Mouse (Mus musculus) lung, embryonic 15.5 days (tissue): ENCODE data around the gene Gm49403. TPM values are rescaled to one million over a fixed set of nuclear protein-coding genes. Genes with fewer than 3 reads are reported as not detected.
"Not testable (repeated sequence)": the region's sequence is repeated elsewhere in the genome, so short reads cannot be mapped to it uniquely, and the experiment has no call there.

ENCODE experiments used
- ATAC-seq: fragments of 200-750 bp; cut with Nextera tagmentation; 2 replicates; pipeline ENCODE4 v1.8.0; 2017; ENCODE audit warnings: moderate number of reproducible peaks, borderline replicate concordance; ENCODE audit not compliant: low FRiP score, low TSS enrichment; ENCODE audit errors: extremely low read depth
- H3K27ac ChIP-seq: fragments of 300-500 bp; sonication (generic); 2 replicates; pipeline ENCODE4 v1.5.1; 2015; ENCODE audit warnings: moderate library complexity, mild to moderate bottlenecking, inconsistent platforms
- H3K27me3 ChIP-seq: fragments of 300-500 bp; sonication (generic); 2 replicates; pipeline ENCODE4 v1.6.1; 2015; ENCODE audit warnings: inconsistent platforms
- H3K36me3 ChIP-seq: fragments of 300-500 bp; sonication (generic); 2 replicates; pipeline ENCODE4 v1.6.1; 2015; ENCODE audit warnings: inconsistent platforms
- H3K4me1 ChIP-seq: fragments of 300-500 bp; sonication (generic); 2 replicates; pipeline ENCODE4 v1.6.1; 2015; ENCODE audit warnings: inconsistent platforms
- H3K4me2 ChIP-seq: fragments of 300-500 bp; sonication (generic); 2 replicates; pipeline ENCODE4 v1.6.1; 2015; ENCODE audit warnings: inconsistent platforms, mild to moderate bottlenecking, moderate library complexity
- H3K4me3 ChIP-seq: fragments of 300-500 bp; sonication (generic); 2 replicates; pipeline ENCODE4 v1.5.1; 2015; ENCODE audit warnings: mild to moderate bottlenecking, inconsistent platforms
- H3K9ac ChIP-seq: fragments of 300-500 bp; sonication (generic); 2 replicates; pipeline ENCODE4 v1.6.1; 2015; ENCODE audit warnings: inconsistent platforms
- H3K9me3 ChIP-seq: fragments of 300-500 bp; sonication (generic); 2 replicates; pipeline ENCODE4 v1.6.1; 2016; ENCODE audit warnings: inconsistent platforms
- WGBS: fragments of 180-500 bp; shearing (Covaris S2); methylation state at CpG from one replicate; pipeline ENCODE4 v1.1.7; 2015; 5-methylcytosine and 5-hydroxymethylcytosine counted together
- polyA plus RNA-seq: library from polyadenylated mRNA; unstranded; fragments of >200 nt; fragmentation: Nextera tagmentation; extraction: Ambion mirVana; gene quantifications from 2 replicates; pipeline ENCODE4 v1.2.1, GENCODE M21; 2015

The Gm49403 gene
- polyA plus RNA-seq, 1 experiment from 2014 or later: not detected

DNA sequence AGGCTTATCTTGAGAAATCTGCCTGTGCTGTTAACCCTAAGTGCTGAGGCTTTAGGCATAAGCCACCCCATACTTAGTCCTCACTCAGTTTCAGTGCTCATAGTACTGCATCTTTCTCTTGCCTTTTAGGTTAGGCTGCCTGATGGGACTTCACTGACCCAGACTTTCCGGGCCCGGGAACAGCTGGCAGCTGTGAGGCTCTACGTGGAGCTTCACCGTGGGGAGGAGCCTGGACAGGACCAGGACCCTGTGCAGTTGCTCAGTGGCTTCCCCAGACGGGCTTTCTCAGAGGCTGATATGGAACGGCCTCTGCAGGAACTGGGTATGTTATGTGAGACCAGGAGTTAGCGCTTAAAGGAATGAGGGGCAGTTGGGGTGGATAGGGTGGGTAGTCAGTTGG lies 8.7 kb upstream of the Gm49403 start:
- Histone ChIP-seq H3K9me3 (no peaks in the 10 kb centered on the region), H3K36me3 (peaks cover 44% of the 10 kb centered on the region), H3K9ac (no peak overlapping the region), H3K4me3 (no peak overlapping the region), H3K27ac (no peak overlapping the region), H3K27me3 (no peaks in the 10 kb centered on the region), H3K4me2 (no peak overlapping the region), H3K4me1 (peaks cover 20% of the 10 kb centered on the region)
- no peak for ATAC-seq
- 93% methylated on average over 7 of the region's 7 CpGs for WGBS

DNA sequence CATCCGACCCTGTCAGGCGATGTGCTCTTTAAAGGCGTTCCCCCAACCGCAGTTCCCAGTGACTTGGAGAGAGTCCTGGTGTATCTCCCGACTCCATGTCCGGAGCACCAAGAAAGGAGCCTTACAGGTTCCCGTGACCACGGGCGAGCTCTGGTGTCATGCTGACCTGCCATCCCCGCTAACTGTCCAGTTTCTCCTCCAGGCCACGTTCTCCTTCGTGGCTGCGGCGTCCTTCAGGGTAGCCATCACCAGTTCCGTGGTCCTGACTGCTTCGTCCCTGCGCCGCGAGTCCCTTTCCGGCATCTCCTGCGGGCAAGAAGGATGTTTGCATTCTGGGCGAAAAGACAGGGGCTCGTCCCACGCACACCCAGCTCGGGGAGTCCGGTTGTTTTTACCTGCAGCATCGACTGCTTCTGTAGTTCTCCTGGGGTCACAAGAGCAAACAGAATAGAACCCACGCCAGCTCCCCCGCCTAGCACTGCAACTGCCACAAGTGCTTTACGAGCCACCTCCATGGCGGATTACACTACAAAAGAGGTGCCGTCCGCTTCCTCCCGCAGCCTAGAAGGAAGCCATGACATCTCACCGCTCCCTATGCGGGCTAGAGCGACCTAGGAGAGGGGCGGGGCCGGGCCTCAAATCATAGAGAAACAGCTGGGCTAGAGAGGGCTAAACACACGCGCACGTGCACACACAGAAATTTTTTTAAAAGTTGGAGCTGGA lies 3.3 kb upstream of the Gm49403 start, which contains the start of gene Uqcc3:
Gene Uqcc3, minus strand, starts transcription at position 613 of the 723 bp plus-strand sequence.
- no peaks in the 10 kb centered on the region for H3K9me3 ChIP-seq
- H3K4me3 ChIP-seq: peak within 1 kb of the TSS; percentile 70
- peak within 1 kb of the TSS; percentile 75 for H3K4me2 ChIP-seq
- ATAC-seq: peak; percentile 94
- H3K27me3 ChIP-seq: no peaks in the 10 kb centered on the region
- peak within 1 kb of the TSS; percentile 83 for H3K27ac ChIP-seq
- H3K4me1 ChIP-seq: peaks cover 11% of the 10 kb centered on the region
- peaks cover 20% of the 10 kb centered on the region for H3K36me3 ChIP-seq
- H3K9ac ChIP-seq: peak within 1 kb of the TSS; percentile 69
- under 1% methylated on average over 42 of the region's 42 CpGs for WGBS

DNA sequence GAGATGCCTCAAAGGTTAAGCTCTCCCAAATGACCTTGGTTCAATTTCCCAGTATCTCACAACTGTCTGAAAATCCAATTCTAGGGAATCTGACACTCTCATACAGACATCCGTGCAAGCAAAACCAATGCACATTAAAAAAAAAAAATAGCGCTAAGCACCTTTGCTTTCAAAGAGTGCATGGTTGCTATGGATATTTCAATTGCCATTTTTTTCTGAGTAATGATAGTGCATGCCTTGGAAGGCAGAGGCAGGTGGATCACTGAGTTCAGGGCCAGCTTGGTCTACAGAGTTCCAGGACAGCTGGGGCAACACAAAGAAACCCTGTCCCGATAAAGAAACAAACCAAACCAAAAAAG lies 2.7 kb upstream of the Gm49403 start:
- Histone ChIP-seq H3K4me2 (peak overlapping the region; percentile 75), H3K4me1 (peaks cover 11% of the 10 kb centered on the region), H3K27ac (peak overlapping the region; percentile 83; the same call in 1 of the 2 replicates), H3K4me3 (peak overlapping the region; percentile 70), H3K9me3 (no peaks in the 10 kb centered on the region), H3K36me3 (peaks cover 15% of the 10 kb centered on the region; the same call in 1 of the 2 replicates), H3K27me3 (no peaks in the 10 kb centered on the region), H3K9ac (peak overlapping the region; percentile 69)
- WGBS: 8% methylated on average over 3 of the region's 3 CpGs
- ATAC-seq: no peak; the same call in 1 of the 2 replicates

DNA sequence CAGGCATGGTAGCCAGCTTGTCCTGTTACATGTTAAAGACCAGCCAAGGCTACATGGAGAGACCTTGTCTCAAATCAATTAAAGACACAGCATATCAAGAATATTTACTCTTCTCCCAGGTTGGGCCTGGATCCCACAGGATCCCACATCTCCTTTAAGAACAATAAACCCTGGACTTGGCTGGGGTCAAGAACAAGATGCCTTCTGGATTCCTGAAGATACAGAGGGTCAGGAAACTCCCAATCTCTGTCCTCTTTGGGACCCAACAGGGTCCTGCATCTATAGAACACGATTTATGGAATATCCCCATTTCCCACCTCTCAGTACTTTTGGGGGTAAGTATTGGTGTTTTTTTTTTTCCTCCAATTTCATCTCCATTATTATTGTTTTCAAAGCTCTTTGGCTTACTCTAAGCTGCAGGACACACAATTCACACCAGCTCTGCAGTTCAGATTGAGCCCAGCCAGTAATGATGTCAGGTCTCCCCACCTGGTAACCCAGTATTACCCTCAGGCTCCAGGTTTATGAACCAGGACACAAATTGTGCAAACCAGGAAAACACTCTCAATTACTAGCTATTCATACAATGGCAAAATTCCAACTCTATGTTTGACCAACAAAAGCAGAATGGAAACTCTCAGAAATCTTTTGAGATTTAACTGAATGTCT lies 3.3 kb downstream of the Gm49403 start:
- Histone ChIP-seq H3K9me3 (no peaks in the 10 kb centered on the region), H3K4me3 (peak overlapping the region; percentile 77), H3K27me3 (no peaks in the 10 kb centered on the region), H3K36me3 (peaks cover 7% of the 10 kb centered on the region), H3K4me1 (peaks cover 16% of the 10 kb centered on the region), H3K9ac (peak overlapping the region; percentile 88; the same call in 1 of the 2 replicates), H3K27ac (peak overlapping the region; percentile 89), H3K4me2 (peak overlapping the region; percentile 70; the same call in 1 of the 2 replicates)
- WGBS: 38% methylated on average over 1 of the region's 1 CpGs
- ATAC-seq: no peak

DNA sequence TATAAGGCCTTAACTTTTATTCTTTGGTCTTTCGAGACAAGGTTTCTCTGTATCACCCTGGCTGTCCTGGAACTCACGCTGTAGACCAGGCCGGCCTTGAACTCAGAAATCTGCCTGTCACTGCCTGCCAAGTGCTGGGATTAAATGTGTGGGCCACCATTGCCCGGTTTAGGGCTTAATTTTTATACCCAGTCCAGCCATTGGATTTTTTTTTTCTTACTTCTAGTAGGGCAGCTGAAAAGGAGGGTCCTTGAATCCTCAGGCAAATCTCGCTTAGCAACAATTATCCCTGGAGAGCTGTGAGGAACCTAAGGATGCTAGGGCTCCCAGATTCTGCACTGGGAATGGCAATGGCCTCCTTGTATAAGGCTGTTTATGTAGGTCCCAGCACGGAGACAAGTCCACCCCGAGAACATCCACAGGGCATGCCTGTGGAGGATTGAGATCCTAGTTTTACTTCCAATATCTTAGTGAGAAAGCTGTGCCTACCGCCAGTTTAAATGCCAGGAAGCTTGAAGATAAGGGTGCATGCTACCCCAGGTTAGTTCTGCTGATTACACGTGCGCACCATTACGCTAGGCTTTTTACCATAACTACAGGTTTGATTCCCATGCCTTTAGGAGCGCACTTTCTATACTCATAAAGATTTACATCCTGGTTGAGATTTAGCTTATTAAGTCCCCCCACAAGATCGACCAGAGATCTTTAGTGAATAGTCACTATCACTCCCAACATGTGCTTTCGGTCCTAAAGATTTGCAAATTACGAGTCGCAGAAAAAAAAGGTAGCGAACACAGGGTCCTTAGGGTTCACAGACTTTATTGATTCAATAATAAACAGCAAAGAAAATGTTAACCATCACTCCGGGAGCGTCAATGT lies 4.1 kb downstream of the Gm49403 start:
- H3K9ac ChIP-seq: peak overlapping the region; percentile 88
- ATAC-seq: no peak
- peak overlapping the region; percentile 89 for H3K27ac ChIP-seq
- peak overlapping the region; percentile 70 for H3K4me2 ChIP-seq
- no peaks in the 10 kb centered on the region for H3K9me3 ChIP-seq
- 10% methylated on average over 19 of the region's 19 CpGs for WGBS
- H3K4me1 ChIP-seq: peaks cover 16% of the 10 kb centered on the region
- no peaks in the 10 kb centered on the region for H3K27me3 ChIP-seq
- H3K4me3 ChIP-seq: peak overlapping the region; percentile 77
- H3K36me3 ChIP-seq: peaks cover 7% of the 10 kb centered on the region

DNA sequence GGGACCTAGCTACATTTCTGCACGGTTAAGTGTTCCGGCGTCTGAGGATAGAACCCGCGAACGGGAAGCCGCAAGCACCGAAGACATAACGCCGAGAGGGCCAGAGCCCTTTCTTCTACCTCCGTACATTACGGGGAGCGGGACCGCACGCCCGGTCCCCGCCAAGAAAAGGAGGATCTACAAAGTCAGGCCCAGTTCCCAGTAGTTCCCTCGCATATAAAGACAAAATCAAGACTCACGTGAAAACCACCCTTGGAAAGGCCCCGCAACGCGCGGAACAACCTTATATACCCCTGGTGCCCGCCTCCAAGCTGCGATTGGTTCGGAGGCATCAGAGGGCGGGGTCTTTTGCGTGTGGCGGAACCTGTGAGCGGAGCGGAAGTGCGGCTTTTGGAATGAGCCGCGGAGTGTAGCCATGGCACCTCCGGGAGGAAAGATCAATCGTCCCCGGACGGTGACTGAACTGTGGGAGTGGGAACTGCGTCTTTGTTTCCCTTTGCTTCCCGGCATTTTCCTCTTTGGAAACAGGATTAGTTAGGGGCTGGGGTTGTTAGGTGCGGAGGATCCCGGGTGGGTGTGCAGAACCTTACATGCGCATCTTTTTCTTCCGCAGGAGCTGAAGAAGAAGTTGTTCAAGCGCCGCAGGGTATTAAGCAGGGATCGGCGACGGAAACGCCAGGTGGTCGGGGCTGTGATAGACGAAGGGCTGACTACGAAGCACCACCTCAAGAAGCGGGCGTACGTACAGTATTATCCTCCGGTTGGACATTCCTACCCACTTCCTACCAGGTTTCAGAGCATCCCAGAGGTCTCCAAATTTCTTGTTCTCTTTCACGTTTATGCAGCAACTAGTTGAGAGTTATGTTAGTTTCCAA lies 5.0 kb downstream of the Gm49403 start, which contains the start of the genes 1810009A15Rik and Gm49416:
Gene 1810009A15Rik, plus strand, starts transcription at position 343 of the 875 bp plus-strand sequence.
Gene Gm49416, plus strand, starts transcription at position 416 of the 875 bp plus-strand sequence.
- Histone ChIP-seq H3K9me3 (no peaks in the 10 kb centered on the region), H3K9ac (peak within 1 kb of the TSS; percentile 88), H3K4me1 (peaks cover 19% of the 10 kb centered on the region), H3K4me3 (peak within 1 kb of the TSS; percentile 77), H3K27me3 (no peaks in the 10 kb centered on the region), H3K36me3 (peaks cover 7% of the 10 kb centered on the region), H3K27ac (peak within 1 kb of the TSS; percentile 89), H3K4me2 (peak within 1 kb of the TSS; percentile 70)
- under 1% methylated on average over 58 of the region's 58 CpGs for WGBS
- peak; percentile 93 for ATAC-seq

DNA sequence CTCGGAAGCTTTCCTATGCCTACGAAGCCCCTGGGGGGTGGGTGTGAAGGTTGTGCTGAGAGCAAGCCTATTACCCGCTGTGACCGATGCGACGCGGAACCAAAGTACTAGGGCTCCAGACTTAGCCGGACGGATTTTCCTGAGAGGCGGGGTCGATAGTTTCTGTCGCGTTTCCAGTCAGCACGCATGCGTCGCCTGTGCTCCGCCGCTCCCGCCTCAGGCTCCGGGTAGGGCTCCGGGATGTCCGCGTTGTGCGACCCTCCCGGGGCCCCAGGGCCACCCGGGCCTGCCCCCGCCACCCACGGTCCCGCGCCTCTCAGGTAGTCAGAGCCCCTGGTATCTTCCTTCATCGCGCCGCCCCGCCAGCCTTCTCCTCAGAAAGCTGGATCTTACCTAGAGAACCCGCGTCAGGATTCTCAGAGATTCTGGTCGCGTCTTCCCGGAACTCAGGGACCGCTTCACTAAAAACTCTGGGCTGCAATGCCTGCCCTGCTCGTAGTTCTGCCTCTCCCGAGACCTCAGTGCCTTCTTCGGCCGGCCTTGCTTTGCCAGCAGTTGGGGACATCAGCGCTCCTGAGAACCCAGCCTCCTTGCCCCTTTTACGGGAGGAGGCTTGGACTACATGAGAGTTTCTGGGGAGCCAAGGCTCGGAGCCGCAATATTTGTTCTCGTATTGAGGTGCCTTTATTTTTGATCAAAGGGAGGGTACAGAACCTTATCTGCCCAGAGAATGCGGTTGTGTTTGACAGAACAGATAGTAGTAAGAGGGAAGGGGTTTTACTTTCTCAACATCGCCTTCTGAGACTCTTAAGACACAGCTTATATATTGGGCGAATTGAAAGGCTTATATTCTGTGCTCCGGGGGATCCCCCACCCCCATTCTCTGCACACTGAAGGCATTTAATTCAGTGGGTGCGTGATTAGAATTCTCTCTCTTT lies 9.4 kb downstream of the Gm49403 start, which contains the start of gene Ints5:
Gene Ints5, plus strand, starts transcription at position 177 of the 938 bp plus-strand sequence.
- WGBS: under 1% methylated on average over 54 of the region's 54 CpGs
- peak within 1 kb of the TSS; percentile 69 for H3K9ac ChIP-seq
- H3K4me3 ChIP-seq: peak within 1 kb of the TSS; percentile 78
- H3K9me3 ChIP-seq: no peaks in the 10 kb centered on the region
- peak within 1 kb of the TSS; percentile 70 for H3K4me2 ChIP-seq
- peak; percentile 37 for ATAC-seq
- peaks cover 24% of the 10 kb centered on the region for H3K36me3 ChIP-seq
- H3K27ac ChIP-seq: peak within 1 kb of the TSS; percentile 81
- H3K4me1 ChIP-seq: peaks cover 32% of the 10 kb centered on the region
- H3K27me3 ChIP-seq: no peaks in the 10 kb centered on the region

DNA sequence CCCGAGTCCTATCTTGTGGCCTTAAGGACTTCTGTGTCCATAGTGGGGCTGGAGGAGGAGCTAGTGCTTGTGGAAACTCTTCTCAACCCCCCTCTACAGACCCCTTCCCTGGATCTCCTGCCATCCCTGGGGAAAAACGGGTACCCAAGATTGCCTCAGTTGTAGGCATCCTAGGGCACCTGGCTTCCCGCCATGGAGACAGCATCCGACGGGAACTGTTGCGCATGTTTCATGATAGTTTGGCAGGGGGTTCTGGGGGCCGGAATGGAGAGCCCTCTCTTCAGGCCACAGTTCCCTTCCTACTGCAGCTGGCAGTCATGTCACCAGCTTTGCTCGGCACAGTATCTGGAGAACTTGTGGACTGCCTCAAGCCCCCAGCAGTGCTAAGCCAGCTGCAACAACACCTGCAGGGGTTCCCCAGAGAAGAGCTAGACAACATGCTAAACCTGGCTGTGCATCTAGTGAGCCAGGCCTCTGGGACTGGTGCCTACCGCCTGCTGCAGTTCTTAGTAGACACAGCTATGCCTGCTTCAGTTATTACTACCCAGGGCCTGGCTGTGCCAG lies 11.7 kb downstream of the Gm49403 start:
- Histone ChIP-seq H3K9me3 (no peaks in the 10 kb centered on the region), H3K36me3 (peaks cover 20% of the 10 kb centered on the region), H3K4me3 (no peak overlapping the region), H3K9ac (no peak overlapping the region), H3K27ac (no peak overlapping the region), H3K4me1 (peaks cover 39% of the 10 kb centered on the region), H3K4me2 (no peak overlapping the region), H3K27me3 (no peaks in the 10 kb centered on the region)
- ATAC-seq: no peak
- WGBS: 90% methylated on average over 9 of the region's 9 CpGs

DNA sequence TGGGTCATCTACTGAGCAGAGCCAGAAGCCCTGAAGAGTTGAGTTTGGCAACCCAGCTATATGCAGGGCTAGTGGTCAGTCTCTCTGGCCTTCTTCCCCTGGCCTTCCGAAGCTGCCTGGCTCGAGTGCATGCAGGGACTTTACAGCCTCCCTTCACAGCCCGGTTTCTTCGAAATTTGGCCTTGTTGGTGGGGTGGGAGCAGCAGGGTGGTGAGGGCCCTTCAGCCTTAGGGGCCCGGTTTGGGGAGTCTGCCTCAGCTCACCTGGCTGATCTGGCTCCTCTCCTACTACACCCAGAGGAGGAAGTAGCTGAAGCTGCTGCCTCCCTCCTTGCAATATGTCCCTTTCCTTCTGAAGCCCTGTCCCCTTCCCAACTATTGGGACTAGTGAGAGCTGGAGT lies 12.5 kb downstream of the Gm49403 start:
- not testable (repeated sequence) for ATAC-seq, H3K27ac ChIP-seq, H3K4me3 ChIP-seq, H3K9me3 ChIP-seq, H3K4me2 ChIP-seq, H3K9ac ChIP-seq, H3K27me3 ChIP-seq
- 87% methylated on average over 5 of the region's 5 CpGs for WGBS
- Histone ChIP-seq H3K36me3 (peaks cover 16% of the 10 kb centered on the region), H3K4me1 (peaks cover 39% of the 10 kb centered on the region)
